Mouse (Mus musculus) B cell, adult (primary cell): Measurements from ENCODE around the gene Olfr1535. TPM values are rescaled to one million over a fixed set of nuclear protein-coding genes. Genes with fewer than 3 reads are reported as not detected.

Source experiments
- total RNA-seq: library from RNA; stranded (reverse); gene quantifications from 4 replicates; pipeline ENCODE4 v1.2.4, GENCODE M21; 2023; ENCODE audit not compliant: inconsistent age

Gene Olfr1535
- not detected in 4 replicates for total RNA-seq

GRCm38 (mm10) chr13:21559793-21560192, at the start of gene Olfr1535:
Olfr1535 (minus strand) TSS chr13:21559893.

GRCm38 (mm10) chr13:21581659-21582058, 22.0 kb upstream of the Olfr1535 start, which contains the start of gene Olfr1364:
Olfr1364 (minus strand) TSS chr13:21581759.

GRCm38 (mm10) chr13:21542708-21543107, 17.0 kb downstream of the Olfr1535 start, which contains the start of gene Olfr1366:
Olfr1366 (minus strand) TSS chr13:21542808.

GRCm38 (mm10) chr13:21530781-21531201, 28.9 kb downstream of the Olfr1535 start, which contains the start of gene Zkscan8:
Zkscan8 (minus strand) TSS chr13:21531120.

Other genes with a start within 250 kb of the Olfr1535 start
- not detected in 4 replicates for gene Gpx6, start 247.8 kb downstream of the Olfr1535 start, total RNA-seq
- not detected in 4 replicates for gene Olfr1367, start 213.0 kb downstream of the Olfr1535 start, total RNA-seq
- gene Zscan12, start 197.1 kb downstream of the Olfr1535 start, total RNA-seq: 1.7 to 2.2 TPM (median 1.8 TPM) in 4 replicates
- gene Zkscan3, start 157.1 kb downstream of the Olfr1535 start, total RNA-seq: 53.7 to 61.2 TPM (median 58.4 TPM) in 4 replicates
- gene Pgbd1, start 118.8 kb downstream of the Olfr1535 start, total RNA-seq: 0.19 to 0.39 TPM (median 0.24 TPM) in 3 of 4 replicates, not detected in the other
- gene Zscan26, start 106.2 kb downstream of the Olfr1535 start, total RNA-seq: 36.7 to 39.7 TPM (median 37.9 TPM) in 4 replicates
- not detected in 4 replicates for gene Nkapl, start 91.4 kb downstream of the Olfr1535 start, total RNA-seq
- gene Zkscan4, start 81.0 kb downstream of the Olfr1535 start, total RNA-seq: not detected in 4 replicates
- gene Gm10065, start 80.5 kb downstream of the Olfr1535 start, total RNA-seq: not detected in 4 replicates
- 3.9 to 5.8 TPM (median 5.4 TPM) in 4 replicates for gene AK157302, start 64.7 kb downstream of the Olfr1535 start, total RNA-seq
- gene Gm11273, start 58.5 kb downstream of the Olfr1535 start, total RNA-seq: 17.1 to 23.9 TPM (median 22.6 TPM) in 4 replicates
- gene Zkscan8, start 28.8 kb downstream of the Olfr1535 start, total RNA-seq: 11.4 to 14.0 TPM (median 12.5 TPM) in 4 replicates
- not detected in 4 replicates for gene Olfr1366, start 17.1 kb downstream of the Olfr1535 start, total RNA-seq
- gene Olfr1364, start 21.9 kb upstream of the Olfr1535 start, total RNA-seq: not detected in 4 replicates
- gene Olfr1362, start 54.1 kb upstream of the Olfr1535 start, total RNA-seq: not detected in 4 replicates
- not detected in 4 replicates for gene Olfr11, start 82.6 kb upstream of the Olfr1535 start, total RNA-seq
- gene Olfr1361, start 103.5 kb upstream of the Olfr1535 start, total RNA-seq: not detected in 4 replicates
- gene Olfr1360, start 117.5 kb upstream of the Olfr1535 start, total RNA-seq: not detected in 4 replicates
- not detected in 4 replicates for gene Olfr1359, start 138.2 kb upstream of the Olfr1535 start, total RNA-seq
- 101 to 134 TPM (median 110 TPM) in 4 replicates for gene Hist1h2bl, start 156.2 kb upstream of the Olfr1535 start, total RNA-seq
- gene Hist1h2ai, start 156.5 kb upstream of the Olfr1535 start, total RNA-seq: 57.4 to 111 TPM (median 95.3 TPM) in 4 replicates
- 119 to 230 TPM (median 147 TPM) in 4 replicates for gene Hist1h3h, start 157.8 kb upstream of the Olfr1535 start, total RNA-seq
- 10.5 to 15.1 TPM (median 12.2 TPM) in 4 replicates for gene Hist1h2bm, start 162.2 kb upstream of the Olfr1535 start, total RNA-seq
- gene Hist1h4j, start 175.2 kb upstream of the Olfr1535 start, total RNA-seq: 11.8 to 18.5 TPM (median 15.7 TPM) in 4 replicates
- gene Hist1h4k, start 190.6 kb upstream of the Olfr1535 start, total RNA-seq: 345 to 580 TPM (median 393 TPM) in 4 replicates
- gene Hist1h2ak, start 193.9 kb upstream of the Olfr1535 start, total RNA-seq: 43.9 to 61.4 TPM (median 49.5 TPM) in 4 replicates
- 79.2 to 91.1 TPM (median 87.7 TPM) in 4 replicates for gene Hist1h2bn, start 194.2 kb upstream of the Olfr1535 start, total RNA-seq
- 64.3 to 100 TPM (median 75.1 TPM) in 4 replicates for gene Hist1h1b, start 220.7 kb upstream of the Olfr1535 start, total RNA-seq
- 159 to 245 TPM (median 224 TPM) in 4 replicates for gene Hist1h3i, start 223.5 kb upstream of the Olfr1535 start, total RNA-seq
- 26.3 to 53.4 TPM (median 30.7 TPM) in 4 replicates for gene Hist1h2an, start 227.3 kb upstream of the Olfr1535 start, total RNA-seq
- gene Hist1h2bp, start 227.6 kb upstream of the Olfr1535 start, total RNA-seq: 38.6 to 53.7 TPM (median 48.7 TPM) in 4 replicates